Mouse (Mus musculus): Measurements from ENCODE around the gene Hrnr. TPM values are rescaled to one million over a fixed set of nuclear protein-coding genes. Genes with fewer than 3 reads are reported as not detected.

The Hrnr gene
- polyA plus RNA-seq, 1 experiment from 2014 or later, result 28.5 TPM

DNA sequence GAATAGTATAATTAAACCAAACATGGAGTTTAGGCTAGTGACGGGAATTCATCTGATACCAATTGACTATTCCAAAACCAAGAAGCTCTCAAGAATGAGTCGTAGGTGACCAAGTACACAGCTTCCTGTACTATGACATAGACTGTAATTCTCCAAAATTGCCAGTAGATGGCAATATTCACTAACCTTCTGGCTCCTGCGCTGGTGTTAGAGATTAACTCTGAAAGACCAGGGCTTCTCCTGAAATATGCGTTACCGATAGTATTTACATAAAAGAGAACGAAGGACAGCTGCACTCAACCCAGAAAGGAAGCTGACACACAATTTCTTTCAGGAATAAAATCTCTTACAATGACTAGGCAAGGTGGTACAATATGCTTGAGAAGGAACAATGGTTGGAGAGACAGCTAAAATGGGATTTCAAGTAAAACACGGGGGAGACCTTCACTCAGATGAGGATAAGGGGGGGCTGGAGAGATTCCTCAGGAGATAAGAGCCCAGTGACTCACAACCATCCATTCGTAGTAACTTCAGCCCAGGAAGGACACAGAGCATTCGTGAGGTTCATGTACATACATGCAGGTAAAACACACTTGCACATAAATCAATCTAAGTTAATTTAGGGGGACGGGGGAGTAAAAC is 42.5 kb downstream of the Hrnr start:
- H3K9ac ChIP-seq, result no peak overlapping the region
- 0 out of 2 replicates have a peak overlapping the region, but pooled peaks have one; percentile 3 for H3K4me3 ChIP-seq (replicated peaks)
- no peaks in the 10 kb centered on the region for H3K27me3 ChIP-seq
- H3K27ac ChIP-seq (replicated peaks), result no peak overlapping the region
- 0 out of 2 replicates have a peak, but pooled peaks cover 4% of the 10 kb centered on the region for H3K4me1 ChIP-seq
- H3K4me2 ChIP-seq (replicated peaks), result peak overlapping the region; percentile 33
- WGBS, result 7% methylated on average over 10 of the region's 10 CpGs
- ATAC-seq (ENCODE audit: insufficient number of reproducible peaks, low FRiP score, low TSS enrichment, low read depth), result no peak
- no peaks in the 10 kb centered on the region for H3K36me3 ChIP-seq
- H3K9me3 ChIP-seq (replicated peaks), result no peaks in the 10 kb centered on the region

GRCm38 (mm10) chr3:93366966-93367575 is 47.5 kb downstream of the Hrnr start:
- no peak for ATAC-seq (ENCODE audit: insufficient number of reproducible peaks, low FRiP score, low TSS enrichment, low read depth)
- Histone ChIP-seq H3K27me3 (no peaks in the 10 kb centered on the region), H3K4me1 (0 out of 2 replicates have a peak, but pooled peaks cover 3% of the 10 kb centered on the region), H3K9me3 (replicated peaks) (no peaks in the 10 kb centered on the region), H3K36me3 (no peaks in the 10 kb centered on the region), H3K4me3 (replicated peaks) (no peak overlapping the region), H3K4me2 (replicated peaks) (no peak overlapping the region), H3K27ac (replicated peaks) (peak overlapping the region; percentile 63; the same call in 1 of the 2 replicates), H3K9ac (no peak overlapping the region)
- WGBS, result 46% methylated on average over 3 of the region's 3 CpGs

DNA sequence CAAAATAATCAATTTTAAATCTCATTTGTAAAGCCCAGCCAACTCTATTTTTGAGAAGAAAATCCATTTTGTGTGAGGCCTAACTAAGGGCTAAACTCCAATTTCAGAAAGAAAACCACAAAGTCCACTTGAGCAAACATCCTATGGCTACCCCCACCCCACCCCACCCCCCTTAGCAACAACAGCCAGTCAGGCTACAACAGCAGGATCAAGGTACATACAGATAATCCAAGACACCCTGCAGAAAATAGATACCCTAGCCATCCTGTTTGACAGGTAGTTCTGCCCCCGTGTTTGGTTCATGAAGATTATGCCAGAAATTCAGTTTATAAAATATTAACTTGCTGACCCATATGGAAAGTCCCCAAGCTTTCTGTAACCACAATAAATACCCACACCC is 48.6 kb downstream of the Hrnr start:
- H3K9me3 ChIP-seq (replicated peaks), result no peaks in the 10 kb centered on the region
- H3K4me3 ChIP-seq (replicated peaks), result no peak overlapping the region
- WGBS, result 49% methylated on average over 1 of the region's 1 CpGs
- no peak overlapping the region for H3K9ac ChIP-seq
- no peaks in the 10 kb centered on the region for H3K27me3 ChIP-seq
- H3K4me1 ChIP-seq, result no peaks in the 10 kb centered on the region
- H3K4me2 ChIP-seq (replicated peaks), result no peak overlapping the region
- H3K36me3 ChIP-seq, result no peaks in the 10 kb centered on the region
- H3K27ac ChIP-seq (replicated peaks), result no peak overlapping the region
- ATAC-seq (ENCODE audit: insufficient number of reproducible peaks, low FRiP score, low TSS enrichment, low read depth), result no peak

- no peak overlapping the region for H3K4me3 ChIP-seq (replicated peaks)
- H3K9me3 ChIP-seq (replicated peaks), result no peaks in the 10 kb centered on the region
- no peak overlapping the region for H3K9ac ChIP-seq
- no peak overlapping the region for H3K27ac ChIP-seq (replicated peaks)
- 68% methylated on average over 6 of the region's 6 CpGs for WGBS
- no peaks in the 10 kb centered on the region for H3K27me3 ChIP-seq
- no peak for ATAC-seq (ENCODE audit: insufficient number of reproducible peaks, low FRiP score, low TSS enrichment, low read depth)
- H3K36me3 ChIP-seq, result no peaks in the 10 kb centered on the region
- no peaks in the 10 kb centered on the region for H3K4me1 ChIP-seq
- H3K4me2 ChIP-seq (replicated peaks), result no peak overlapping the region
These were observed 53.9 kb downstream of the Hrnr start for GRCm38 (mm10) chr3:93373416-93373815.

- Histone ChIP-seq H3K4me3 (replicated peaks) (no peak overlapping the region), H3K9ac (no peak overlapping the region), H3K27me3 (no peaks in the 10 kb centered on the region), H3K36me3 (no peaks in the 10 kb centered on the region), H3K27ac (replicated peaks) (no peak overlapping the region), H3K9me3 (replicated peaks) (no peaks in the 10 kb centered on the region), H3K4me2 (replicated peaks) (no peak overlapping the region), H3K4me1 (no peaks in the 10 kb centered on the region)
- WGBS, result 75% methylated on average over 1 of the region's 1 CpGs
- ATAC-seq (ENCODE audit: insufficient number of reproducible peaks, low FRiP score, low TSS enrichment, low read depth), result no peak
These were observed 55.6 kb downstream of the Hrnr start for GRCm38 (mm10) chr3:93375196-93375595.

DNA sequence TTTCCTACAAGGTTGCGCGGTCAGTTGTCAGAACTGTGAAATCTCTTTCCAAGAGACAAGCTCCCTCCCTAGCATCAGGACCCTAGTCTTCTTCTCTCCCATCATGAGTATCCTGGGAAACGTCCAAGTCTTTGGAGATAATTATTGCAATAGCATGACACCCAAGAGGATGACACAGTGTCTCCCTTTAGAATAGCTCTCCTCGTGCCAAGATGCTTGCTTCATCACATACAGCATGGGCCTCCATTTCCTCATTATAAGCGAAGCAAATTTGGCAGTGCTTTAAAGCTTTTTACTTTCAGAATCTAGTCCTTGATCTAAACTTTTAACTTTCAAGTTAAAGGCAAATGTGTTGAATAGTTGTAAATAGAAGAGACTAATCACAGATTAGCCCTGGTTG is 56.1 kb downstream of the Hrnr start:
- H3K4me3 ChIP-seq (replicated peaks), result no peak overlapping the region
- no peak overlapping the region for H3K9ac ChIP-seq
- no peak overlapping the region for H3K27ac ChIP-seq (replicated peaks)
- ATAC-seq (ENCODE audit: insufficient number of reproducible peaks, low FRiP score, low TSS enrichment, low read depth), result no peak
- H3K9me3 ChIP-seq (replicated peaks), result no peaks in the 10 kb centered on the region
- 82% methylated on average over 5 of the region's 5 CpGs for WGBS
- H3K4me1 ChIP-seq, result peaks cover 2% of the 10 kb centered on the region; the same call in 1 of the 2 replicates
- H3K36me3 ChIP-seq, result no peaks in the 10 kb centered on the region
- no peaks in the 10 kb centered on the region for H3K27me3 ChIP-seq
- no peak overlapping the region for H3K4me2 ChIP-seq (replicated peaks)

GRCm38 (mm10) chr3:93378146-93378545 is 58.6 kb downstream of the Hrnr start:
- no peak overlapping the region for H3K27ac ChIP-seq (replicated peaks)
- H3K9ac ChIP-seq, result no peak overlapping the region
- WGBS, result 48% methylated on average over 4 of the region's 4 CpGs
- no peaks in the 10 kb centered on the region for H3K27me3 ChIP-seq
- no peaks in the 10 kb centered on the region for H3K36me3 ChIP-seq
- no peak overlapping the region for H3K4me3 ChIP-seq (replicated peaks)
- H3K4me1 ChIP-seq, result peaks cover 5% of the 10 kb centered on the region; the same call in 1 of the 2 replicates
- H3K9me3 ChIP-seq (replicated peaks), result no peaks in the 10 kb centered on the region
- ATAC-seq (ENCODE audit: insufficient number of reproducible peaks, low FRiP score, low TSS enrichment, low read depth), result no peak
- H3K4me2 ChIP-seq (replicated peaks), result no peak overlapping the region

Other genes starting within 250 kb of the Hrnr start
- 12.2 and 12.8 TPM in 2 replicates for gene Crnn, start 175.0 kb upstream of the Hrnr start, polyA plus RNA-seq (2015; fragmentation: Nextera tagmentation; extraction: Ambion mirVana)
- gene Flg2, start 122.5 kb upstream of the Hrnr start, polyA plus RNA-seq (2015; fragmentation: Nextera tagmentation; extraction: Ambion mirVana), result 0.18 and 0.31 TPM in 2 replicates
- 30.9 and 67.9 TPM in 2 replicates for gene Flg, start 46.2 kb upstream of the Hrnr start, polyA plus RNA-seq (2015; fragmentation: Nextera tagmentation; extraction: Ambion mirVana)
- gene Rptn, start 74.0 kb downstream of the Hrnr start, polyA plus RNA-seq (2015; fragmentation: Nextera tagmentation; extraction: Ambion mirVana), result 18.8 and 22.8 TPM in 2 replicates
- gene Tchh, start 122.6 kb downstream of the Hrnr start, polyA plus RNA-seq (2015; fragmentation: Nextera tagmentation; extraction: Ambion mirVana), result 21.3 and 45.7 TPM in 2 replicates
- gene Tchhl1, start 149.0 kb downstream of the Hrnr start, polyA plus RNA-seq (2015; fragmentation: Nextera tagmentation; extraction: Ambion mirVana), result 1.3 and 1.7 TPM in 2 replicates
- 1,723 and 1,932 TPM in 2 replicates for gene S100a11, start 200.7 kb downstream of the Hrnr start, polyA plus RNA-seq (2015; fragmentation: Nextera tagmentation; extraction: Ambion mirVana)
- 700 and 709 TPM in 2 replicates for gene S100a10, start 235.3 kb downstream of the Hrnr start, polyA plus RNA-seq (2015; fragmentation: Nextera tagmentation; extraction: Ambion mirVana)

Measured in embryonic facial prominence, embryonic 15.5 days (tissue).